Mouse (Mus musculus): Measurements from ENCODE around the gene Ormdl3. TPM values are rescaled to one million over a fixed set of nuclear protein-coding genes. Genes with fewer than 3 reads are reported as not detected.

Gene Ormdl3
- total and polyA plus RNA-seq, 3 experiments = 32.5 to 45.1 (median 32.9) TPM

Other genes with a start within 250 kb of the Ormdl3 start
Only the 20 nearest of the 23 such genes appear.
- gene Tcap, start 203.6 kb downstream of the Ormdl3 start, total RNA-seq (2012; rRNA removed) = 0.50 TPM in 1 of 2 replicates, not detected in the other
- gene Tcap, start 203.6 kb downstream of the Ormdl3 start, total RNA-seq (2014; rRNA removed) = not detected in 2 replicates
- not detected in 2 replicates for gene Tcap, start 203.6 kb downstream of the Ormdl3 start, polyA plus RNA-seq (2012; ENCODE audit: insufficient read length, low read depth)
- not detected in 2 replicates for gene Pnmt, start 200.9 kb downstream of the Ormdl3 start, total RNA-seq (2012; rRNA removed)
- not detected in 2 replicates for gene Pnmt, start 200.9 kb downstream of the Ormdl3 start, total RNA-seq (2014; rRNA removed)
- gene Pnmt, start 200.9 kb downstream of the Ormdl3 start, polyA plus RNA-seq (2012; ENCODE audit: insufficient read length, low read depth) = not detected in 2 replicates
- gene Pgap3, start 186.9 kb downstream of the Ormdl3 start, total RNA-seq (2012; rRNA removed) = 6.9 and 7.1 TPM in 2 replicates
- gene Pgap3, start 186.9 kb downstream of the Ormdl3 start, total RNA-seq (2014; rRNA removed) = 2.4 and 3.3 TPM in 2 replicates
- gene Pgap3, start 186.9 kb downstream of the Ormdl3 start, polyA plus RNA-seq (2012; ENCODE audit: insufficient read length, low read depth) = 6.5 and 7.1 TPM in 2 replicates
- gene Erbb2, start 174.9 kb downstream of the Ormdl3 start, total RNA-seq (2012; rRNA removed) = 0.08 and 0.17 TPM in 2 replicates
- gene Erbb2, start 174.9 kb downstream of the Ormdl3 start, total RNA-seq (2014; rRNA removed) = not detected in 2 replicates
- gene Erbb2, start 174.9 kb downstream of the Ormdl3 start, polyA plus RNA-seq (2012; ENCODE audit: insufficient read length, low read depth) = 0.06 TPM in 1 of 2 replicates, not detected in the other
- gene Mien1, start 148.4 kb downstream of the Ormdl3 start, total RNA-seq (2012; rRNA removed) = 129 and 136 TPM in 2 replicates
- 80.3 and 84.7 TPM in 2 replicates for gene Mien1, start 148.4 kb downstream of the Ormdl3 start, total RNA-seq (2014; rRNA removed)
- gene Mien1, start 148.4 kb downstream of the Ormdl3 start, polyA plus RNA-seq (2012; ENCODE audit: insufficient read length, low read depth) = 94.6 and 109 TPM in 2 replicates
- 8.0 and 13.3 TPM in 2 replicates for gene Grb7, start 141.0 kb downstream of the Ormdl3 start, total RNA-seq (2012; rRNA removed)
- gene Grb7, start 141.0 kb downstream of the Ormdl3 start, total RNA-seq (2014; rRNA removed) = 3.0 and 4.5 TPM in 2 replicates
- gene Grb7, start 141.0 kb downstream of the Ormdl3 start, polyA plus RNA-seq (2012; ENCODE audit: insufficient read length, low read depth) = 9.9 and 11.5 TPM in 2 replicates
- gene Ikzf3, start 41.3 kb downstream of the Ormdl3 start, total RNA-seq (2012; rRNA removed) = 110 and 124 TPM in 2 replicates
- 118 and 130 TPM in 2 replicates for gene Ikzf3, start 41.3 kb downstream of the Ormdl3 start, total RNA-seq (2014; rRNA removed)
- 238 and 243 TPM in 2 replicates for gene Ikzf3, start 41.3 kb downstream of the Ormdl3 start, polyA plus RNA-seq (2012; ENCODE audit: insufficient read length, low read depth)
- gene Zpbp2, start 36.3 kb downstream of the Ormdl3 start, total RNA-seq (2012; rRNA removed) = 3.1 and 3.9 TPM in 2 replicates
- 3.2 and 5.0 TPM in 2 replicates for gene Zpbp2, start 36.3 kb downstream of the Ormdl3 start, total RNA-seq (2014; rRNA removed)
- gene Zpbp2, start 36.3 kb downstream of the Ormdl3 start, polyA plus RNA-seq (2012; ENCODE audit: insufficient read length, low read depth) = 3.0 and 3.7 TPM in 2 replicates
- gene Lrrc3c, start 10.9 kb upstream of the Ormdl3 start, total RNA-seq (2012; rRNA removed) = not detected in 2 replicates
- gene Lrrc3c, start 10.9 kb upstream of the Ormdl3 start, total RNA-seq (2014; rRNA removed) = not detected in 2 replicates
- gene Lrrc3c, start 10.9 kb upstream of the Ormdl3 start, polyA plus RNA-seq (2012; ENCODE audit: insufficient read length, low read depth) = not detected in 2 replicates
- 1.8 and 2.0 TPM in 2 replicates for gene Gm12355, start 38.3 kb upstream of the Ormdl3 start, total RNA-seq (2012; rRNA removed)
- 24.2 and 26.0 TPM in 2 replicates for gene Gm12355, start 38.3 kb upstream of the Ormdl3 start, total RNA-seq (2014; rRNA removed)
- 3.0 and 9.8 TPM in 2 replicates for gene Gm12355, start 38.3 kb upstream of the Ormdl3 start, polyA plus RNA-seq (2012; ENCODE audit: insufficient read length, low read depth)
- not detected in 2 replicates for gene Gsdma3, start 39.0 kb upstream of the Ormdl3 start, total RNA-seq (2012; rRNA removed)
- not detected in 2 replicates for gene Gsdma3, start 39.0 kb upstream of the Ormdl3 start, total RNA-seq (2014; rRNA removed)
- not detected in 2 replicates for gene Gsdma3, start 39.0 kb upstream of the Ormdl3 start, polyA plus RNA-seq (2012; ENCODE audit: insufficient read length, low read depth)
- gene Gsdma2, start 59.4 kb upstream of the Ormdl3 start, total RNA-seq (2012; rRNA removed) = not detected in 2 replicates
- not detected in 2 replicates for gene Gsdma2, start 59.4 kb upstream of the Ormdl3 start, total RNA-seq (2014; rRNA removed)
- not detected in 2 replicates for gene Gsdma2, start 59.4 kb upstream of the Ormdl3 start, polyA plus RNA-seq (2012; ENCODE audit: insufficient read length, low read depth)
- not detected in 2 replicates for gene Gsdma, start 77.0 kb upstream of the Ormdl3 start, total RNA-seq (2012; rRNA removed)
- gene Gsdma, start 77.0 kb upstream of the Ormdl3 start, total RNA-seq (2014; rRNA removed) = not detected in 2 replicates
- 0.08 and 0.10 TPM in 2 replicates for gene Gsdma, start 77.0 kb upstream of the Ormdl3 start, polyA plus RNA-seq (2012; ENCODE audit: insufficient read length, low read depth)
- gene Psmd3, start 95.2 kb upstream of the Ormdl3 start, total RNA-seq (2012; rRNA removed) = 291 and 337 TPM in 2 replicates
- gene Psmd3, start 95.2 kb upstream of the Ormdl3 start, total RNA-seq (2014; rRNA removed) = 163 and 166 TPM in 2 replicates
- 345 and 354 TPM in 2 replicates for gene Psmd3, start 95.2 kb upstream of the Ormdl3 start, polyA plus RNA-seq (2012; ENCODE audit: insufficient read length, low read depth)
- not detected in 2 replicates for gene Csf3, start 113.9 kb upstream of the Ormdl3 start, total RNA-seq (2012; rRNA removed)
- not detected in 2 replicates for gene Csf3, start 113.9 kb upstream of the Ormdl3 start, total RNA-seq (2014; rRNA removed)
- 0.21 and 0.29 TPM in 2 replicates for gene Csf3, start 113.9 kb upstream of the Ormdl3 start, polyA plus RNA-seq (2012; ENCODE audit: insufficient read length, low read depth)
- 47.7 and 48.6 TPM in 2 replicates for gene Med24, start 142.1 kb upstream of the Ormdl3 start, total RNA-seq (2012; rRNA removed)
- 26.5 and 30.9 TPM in 2 replicates for gene Med24, start 142.1 kb upstream of the Ormdl3 start, total RNA-seq (2014; rRNA removed)
- gene Med24, start 142.1 kb upstream of the Ormdl3 start, polyA plus RNA-seq (2012; ENCODE audit: insufficient read length, low read depth) = 64.2 and 78.8 TPM in 2 replicates
- gene Thra, start 153.3 kb upstream of the Ormdl3 start, total RNA-seq (2012; rRNA removed) = 2.5 and 3.9 TPM in 2 replicates
- gene Thra, start 153.3 kb upstream of the Ormdl3 start, total RNA-seq (2014; rRNA removed) = 0.81 and 1.1 TPM in 2 replicates
- 3.8 and 4.3 TPM in 2 replicates for gene Thra, start 153.3 kb upstream of the Ormdl3 start, polyA plus RNA-seq (2012; ENCODE audit: insufficient read length, low read depth)
- gene Nr1d1, start 188.0 kb upstream of the Ormdl3 start, total RNA-seq (2012; rRNA removed) = 0.21 and 0.25 TPM in 2 replicates
- 0.17 and 0.39 TPM in 2 replicates for gene Nr1d1, start 188.0 kb upstream of the Ormdl3 start, total RNA-seq (2014; rRNA removed)
- 0.95 and 1.4 TPM in 2 replicates for gene Nr1d1, start 188.0 kb upstream of the Ormdl3 start, polyA plus RNA-seq (2012; ENCODE audit: insufficient read length, low read depth)
- gene Msl1, start 208.1 kb upstream of the Ormdl3 start, total RNA-seq (2012; rRNA removed) = 27.3 and 30.7 TPM in 2 replicates
- gene Msl1, start 208.1 kb upstream of the Ormdl3 start, total RNA-seq (2014; rRNA removed) = 25.9 and 26.4 TPM in 2 replicates
- gene Msl1, start 208.1 kb upstream of the Ormdl3 start, polyA plus RNA-seq (2012; ENCODE audit: insufficient read length, low read depth) = 57.1 and 58.1 TPM in 2 replicates
- 16.7 and 18.3 TPM in 2 replicates for gene Casc3, start 217.5 kb upstream of the Ormdl3 start, total RNA-seq (2012; rRNA removed)
- gene Casc3, start 217.5 kb upstream of the Ormdl3 start, total RNA-seq (2014; rRNA removed) = 14.4 and 14.7 TPM in 2 replicates
- 71.7 and 93.0 TPM in 2 replicates for gene Casc3, start 217.5 kb upstream of the Ormdl3 start, polyA plus RNA-seq (2012; ENCODE audit: insufficient read length, low read depth)